In genomic region chr13:113013174-113013953, GRCm38 (mm10) we compare ENCODE assay signal across 10 mouse cellular contexts. TPM values are rescaled to one million over a fixed set of nuclear protein-coding genes. Genes with fewer than 3 reads are reported as not detected.
DNase-seq lines count a peak whose midpoint lies in the region; ATAC-seq and TF ChIP-seq lines count a peak whose summit lies in the region.
"Not testable (repeated sequence)": the region's sequence is repeated elsewhere in the genome, so short reads cannot be mapped to it uniquely, and the experiment has no call there.
"Had no signal": no experiment of that assay in that cellular context is flagged by ENCODE, and none has a peak within 500 bp of the region (broad histone marks: within the 10 kb centered on the region; RNA-seq: fewer than 3 reads in every experiment).

No protein-coding gene starts in this region.

- ATAC-seq in CD4-positive, CD25-positive, alpha-beta regulatory T cell, adult 4 months = peak; percentile 95
- not testable (repeated sequence) for ATAC-seq in hindbrain, embryonic 16.5 days; liver, postnatal 0 days; midbrain, postnatal 0 days (ENCODE audit: low FRiP score); stomach, embryonic 16.5 days (ENCODE audit: insufficient read depth, low FRiP score)

- H3K4me2 ChIP-seq in hindbrain, embryonic 16.5 days (ENCODE audit: low read length) = peak overlapping the region; percentile 26
- peak overlapping the region; percentile 68 for H3K4me2 ChIP-seq in liver, postnatal 0 days (ENCODE audit: low read depth, low read length)
- H3K4me2 ChIP-seq in midbrain, postnatal 0 days (ENCODE audit: low read depth, low read length, poor library complexity, severe bottlenecking) = peak overlapping the region; percentile 12; the same call in 1 of the 2 replicates
- peak overlapping the region; percentile 47 for H3K4me2 ChIP-seq in stomach, embryonic 16.5 days (ENCODE audit: low read depth, low read length)

- not testable (repeated sequence) for H3K9me3 ChIP-seq in hindbrain, embryonic 16.5 days (ENCODE audit: control insufficient read depth, low read length); liver, postnatal 0 days (ENCODE audit: low read length); midbrain, postnatal 0 days (ENCODE audit: low read length); stomach, embryonic 16.5 days (replicated peaks; ENCODE audit: control insufficient read depth, low read length)

- intact Hi-C loops in gastrocnemius, adult 2 months (cut with DNase I) = not testable (repeated sequence)

- not testable (repeated sequence) for H3K27me3 ChIP-seq in hindbrain, embryonic 16.5 days (replicated peaks; ENCODE audit: control insufficient read depth, insufficient read depth, low read length); liver, postnatal 0 days (ENCODE audit: insufficient read depth, low read length); midbrain, postnatal 0 days (ENCODE audit: insufficient read depth, low read length); stomach, embryonic 16.5 days (ENCODE audit: control insufficient read depth, insufficient read depth, low read length)

- not testable (repeated sequence) for H3K27ac ChIP-seq in cortical plate, adult 2 months (ENCODE audit: insufficient read depth, low read length); gastrocnemius, adult 2 months; hindbrain, embryonic 16.5 days (ENCODE audit: low read depth, low read length); layer of hippocampus, adult 2 months; midbrain, postnatal 0 days (ENCODE audit: low read depth, low read length); stomach, embryonic 16.5 days (ENCODE audit: low read length)
- 0 out of 2 replicates have a peak overlapping the region, but pooled peaks have one; percentile 16 for H3K27ac ChIP-seq in liver, postnatal 0 days (ENCODE audit: low read depth)

- TF ChIP-seq CTCF in cortical plate, adult 2 months (IDR thresholded peaks at IDR 0.05; ENCODE audit: extremely low read depth, insufficient read depth, low read length); gastrocnemius, adult 2 months (IDR thresholded peaks at IDR 0.05); layer of hippocampus, adult 2 months (conservative IDR thresholded peaks at IDR 0.05); liver, postnatal 0 days (IDR thresholded peaks at IDR 0.05; ENCODE audit: low read depth); midbrain, postnatal 0 days (IDR thresholded peaks at IDR 0.05): not testable (repeated sequence)

- not testable (repeated sequence) for H3K4me1 ChIP-seq in cortical plate, adult 2 months (ENCODE audit: control insufficient read depth, insufficient read depth, low read length); hindbrain, embryonic 16.5 days (ENCODE audit: control insufficient read depth, insufficient read depth, low read depth, low read length); liver, postnatal 0 days (ENCODE audit: insufficient read depth); midbrain, postnatal 0 days (ENCODE audit: insufficient read depth, low read length); stomach, embryonic 16.5 days (ENCODE audit: control insufficient read depth, insufficient read depth, low read length)

- H3K4me3 ChIP-seq in cortical plate, adult 2 months (ENCODE audit: insufficient read depth, low read length) = peak overlapping the region; percentile 33
- H3K4me3 ChIP-seq in gastrocnemius, adult 2 months = peak overlapping the region; percentile 65
- H3K4me3 ChIP-seq in hindbrain, embryonic 16.5 days (ENCODE audit: low read length); midbrain, postnatal 0 days (ENCODE audit: low read depth, low read length): not testable (repeated sequence)
- peak overlapping the region; percentile 37; the same call in 1 of the 2 replicates for H3K4me3 ChIP-seq in layer of hippocampus, adult 2 months
- peak overlapping the region; percentile 53 for H3K4me3 ChIP-seq in liver, postnatal 0 days (ENCODE audit: low read depth, low read length)
- peak overlapping the region; percentile 34 for H3K4me3 ChIP-seq in stomach, embryonic 16.5 days (replicated peaks; ENCODE audit: low read length)

- not testable (repeated sequence) for H3K9ac ChIP-seq in hindbrain, embryonic 16.5 days (ENCODE audit: low read depth, low read length); midbrain, postnatal 0 days (replicated peaks; ENCODE audit: low read length, poor library complexity, severe bottlenecking)
- H3K9ac ChIP-seq in liver, postnatal 0 days (replicated peaks) = peak overlapping the region; percentile 44; the same call in 1 of the 2 replicates
- peak overlapping the region; percentile 3; the same call in 1 of the 2 replicates for H3K9ac ChIP-seq in stomach, embryonic 16.5 days (ENCODE audit: low read length)

- not testable (repeated sequence) for DNase-seq in gastrocnemius, adult 2 months; layer of hippocampus, adult 2 months (ENCODE audit: low spot score in 2 of 2); liver, postnatal 0 days; midbrain, postnatal 0 days (ENCODE audit: low spot score)

- not testable (repeated sequence) for H3K36me3 ChIP-seq in hindbrain, embryonic 16.5 days (ENCODE audit: control insufficient read depth, insufficient read depth, low read length); liver, postnatal 0 days (replicated peaks; ENCODE audit: insufficient read depth, low read length); midbrain, postnatal 0 days (ENCODE audit: insufficient read depth, low read length); stomach, embryonic 16.5 days (ENCODE audit: control insufficient read depth, insufficient read depth, low read length)

- TF ChIP-seq EP300 in liver, postnatal 0 days (IDR thresholded peaks at IDR 0.05; ENCODE audit: low read depth) = not testable (repeated sequence)

- TF ChIP-seq POLR2A in cortical plate, adult 2 months (IDR thresholded peaks at IDR 0.05; ENCODE audit: extremely low read depth, insufficient read depth, low read length) = not testable (repeated sequence)

- 52% methylated on average over 18 of the region's 20 CpGs for WGBS in hindbrain, embryonic 16.5 days
- WGBS in liver, postnatal 0 days (ENCODE audit: insufficient replicate concordance) = 25% methylated on average over 18 of the region's 20 CpGs
- 55% methylated on average over 18 of the region's 20 CpGs for WGBS in midbrain, postnatal 0 days
- 35% methylated on average over 18 of the region's 20 CpGs for WGBS in stomach, embryonic 16.5 days

RNA-seq across cellular contexts. Expression of gene Mcidas, which starts 19.7 kb away (rescaled TPM):
- under 1 TPM in 1 of 2 experiments, not detected in 1; 0.13 TPM for polyA plus RNA-seq in CD4-positive, CD25-positive, alpha-beta regulatory T cell, adult 4 months (2017; shearing (Covaris generic))
- 0.10 and 0.13 TPM in 2 replicates for polyA plus RNA-seq in cortical plate, adult 2 months (2012; rRNA removed)
- not detected for total RNA-seq in gastrocnemius, adult 2 months (2021)
- 0.55 and 0.62 TPM in 2 replicates for polyA plus RNA-seq in hindbrain, embryonic 16.5 days (2015; fragmentation: Nextera tagmentation; extraction: Ambion mirVana)
- under 1 TPM; 0.25 to 0.74 TPM for total RNA-seq in layer of hippocampus, adult 2 months (2021)
- polyA plus RNA-seq in liver, postnatal 0 days (2015; fragmentation: Nextera tagmentation; extraction: Ambion mirVana) = not detected in 2 replicates
- total RNA-seq in midbrain, postnatal 0 days (2014; rRNA removed) = 0.77 and 1.4 TPM in 2 replicates
- 0.38 and 0.81 TPM in 2 replicates for polyA plus RNA-seq in midbrain, postnatal 0 days (2015; fragmentation: Nextera tagmentation; extraction: Ambion mirVana)
- polyA plus RNA-seq in stomach, embryonic 16.5 days (2015; fragmentation: Nextera tagmentation; extraction: Ambion mirVana) = 0.21 and 0.30 TPM in 2 replicates
- total RNA-seq: gastrocnemius, adult 8-10 months; heart, postnatal 36 days had no signal

RNA-seq across cellular contexts. Expression of gene Cdc20b, which starts 21.5 kb away (rescaled TPM):
- not detected for polyA plus RNA-seq in CD4-positive, CD25-positive, alpha-beta regulatory T cell, adult 4 months (2017; shearing (Covaris generic))
- 0.08 TPM in 1 of 2 replicates, not detected in the other for polyA plus RNA-seq in cortical plate, adult 2 months (2012; rRNA removed)
- total RNA-seq in gastrocnemius, adult 2 months (2021) = not detected
- 0.56 and 0.86 TPM in 2 replicates for polyA plus RNA-seq in hindbrain, embryonic 16.5 days (2015; fragmentation: Nextera tagmentation; extraction: Ambion mirVana)
- total RNA-seq in layer of hippocampus, adult 2 months (2021) = under 1 TPM in 1 of 2 experiments, not detected in 1; 0.37 TPM
- polyA plus RNA-seq in liver, postnatal 0 days (2015; fragmentation: Nextera tagmentation; extraction: Ambion mirVana) = not detected in 2 replicates
- total RNA-seq in midbrain, postnatal 0 days (2014; rRNA removed) = 1.7 and 2.0 TPM in 2 replicates
- polyA plus RNA-seq in midbrain, postnatal 0 days (2015; fragmentation: Nextera tagmentation; extraction: Ambion mirVana) = 0.15 and 0.18 TPM in 2 replicates
- 0.08 TPM in 1 of 2 replicates, not detected in the other for polyA plus RNA-seq in stomach, embryonic 16.5 days (2015; fragmentation: Nextera tagmentation; extraction: Ambion mirVana)
- total RNA-seq: gastrocnemius, adult 8-10 months; heart, postnatal 36 days had no signal

RNA-seq across cellular contexts. Expression of gene Ccno, which starts 25.8 kb away (rescaled TPM):
- polyA plus RNA-seq in CD4-positive, CD25-positive, alpha-beta regulatory T cell, adult 4 months (2017; shearing (Covaris generic)) = not detected
- 1.8 and 2.7 TPM in 2 replicates for polyA plus RNA-seq in cortical plate, adult 2 months (2012; rRNA removed)
- not detected for total RNA-seq in gastrocnemius, adult 2 months (2021)
- 0.98 and 1.2 TPM in 2 replicates for polyA plus RNA-seq in hindbrain, embryonic 16.5 days (2015; fragmentation: Nextera tagmentation; extraction: Ambion mirVana)
- total RNA-seq in layer of hippocampus, adult 2 months (2021) = 1 to 10 TPM; 6.3 to 7.4 TPM
- 0.58 TPM in 2 replicates for polyA plus RNA-seq in liver, postnatal 0 days (2015; fragmentation: Nextera tagmentation; extraction: Ambion mirVana)
- total RNA-seq in midbrain, postnatal 0 days (2014; rRNA removed) = 1.6 and 7.9 TPM in 2 replicates
- polyA plus RNA-seq in midbrain, postnatal 0 days (2015; fragmentation: Nextera tagmentation; extraction: Ambion mirVana) = 1.0 and 1.1 TPM in 2 replicates
- 0.63 and 0.97 TPM in 2 replicates for polyA plus RNA-seq in stomach, embryonic 16.5 days (2015; fragmentation: Nextera tagmentation; extraction: Ambion mirVana)
- total RNA-seq: gastrocnemius, adult 8-10 months had no signal

RNA-seq across cellular contexts. Expression of gene Gpx8, which starts 32.8 kb away (rescaled TPM):
- polyA plus RNA-seq in CD4-positive, CD25-positive, alpha-beta regulatory T cell, adult 4 months (2017; shearing (Covaris generic)) = not detected
- polyA plus RNA-seq in cortical plate, adult 2 months (2012; rRNA removed) = 10.4 and 10.7 TPM in 2 replicates
- 10 to 100 TPM in 1 of 2 experiments, 1 to 10 TPM in 1; 5.5 to 10.6 TPM for total RNA-seq in gastrocnemius, adult 2 months (2021)
- polyA plus RNA-seq in hindbrain, embryonic 16.5 days (2015; fragmentation: Nextera tagmentation; extraction: Ambion mirVana) = 60.3 and 64.8 TPM in 2 replicates
- total RNA-seq in layer of hippocampus, adult 2 months (2021) = 1 to 10 TPM; 7.4 to 9.2 TPM
- 5.5 and 5.8 TPM in 2 replicates for polyA plus RNA-seq in liver, postnatal 0 days (2015; fragmentation: Nextera tagmentation; extraction: Ambion mirVana)
- 16.2 and 27.1 TPM in 2 replicates for total RNA-seq in midbrain, postnatal 0 days (2014; rRNA removed)
- polyA plus RNA-seq in midbrain, postnatal 0 days (2015; fragmentation: Nextera tagmentation; extraction: Ambion mirVana) = 37.5 and 41.7 TPM in 2 replicates
- 143 and 156 TPM in 2 replicates for polyA plus RNA-seq in stomach, embryonic 16.5 days (2015; fragmentation: Nextera tagmentation; extraction: Ambion mirVana)

Comparison
In these comparisons a context has a peak if more than half of its experiments do, and no peak if none do; other contexts are left out.
1. H3K4me2 ChIP-seq: peak in every context shown above with its lines; median percentile 68 in liver, postnatal 0 days; 47 in stomach, embryonic 16.5 days; 26 in hindbrain, embryonic 16.5 days; 12 in midbrain, postnatal 0 days.